Mouse (Mus musculus): ENCODE results near the gene Cd300lg.

GRCm38 (mm10) chr11:102008372-102008771 lies 32.9 kb upstream of the Cd300lg start:
- TF ChIP-seq CTCF (IDR thresholded peaks at IDR 0.05; ENCODE audit: low read depth, low read length) (no peak), POLR2A (IDR thresholded peaks at IDR 0.05; ENCODE audit: insufficient read depth, low read length) (no peak), EP300 (IDR thresholded peaks at IDR 0.05; ENCODE audit: insufficient read depth, low read depth, low read length) (no peak)

All from ES-Bruce4 (cell line).